Mouse (Mus musculus) megakaryocyte, embryonic 14.5 days (primary cell): ENCODE data around the gene Magi2.

Source experiments
- FLI1 ChIP-seq: IDR thresholded peaks from 2 replicates; pipeline ENCODE4 v1.6.1; 2012; ENCODE audit warnings: low read length, inconsistent platforms, mixed read lengths
- GATA1 ChIP-seq: IDR thresholded peaks from 3 replicates; pipeline ENCODE4 v1.6.1; 2012; ENCODE audit warnings: mixed read lengths, low read length, inconsistent platforms, borderline replicate concordance

DNA sequence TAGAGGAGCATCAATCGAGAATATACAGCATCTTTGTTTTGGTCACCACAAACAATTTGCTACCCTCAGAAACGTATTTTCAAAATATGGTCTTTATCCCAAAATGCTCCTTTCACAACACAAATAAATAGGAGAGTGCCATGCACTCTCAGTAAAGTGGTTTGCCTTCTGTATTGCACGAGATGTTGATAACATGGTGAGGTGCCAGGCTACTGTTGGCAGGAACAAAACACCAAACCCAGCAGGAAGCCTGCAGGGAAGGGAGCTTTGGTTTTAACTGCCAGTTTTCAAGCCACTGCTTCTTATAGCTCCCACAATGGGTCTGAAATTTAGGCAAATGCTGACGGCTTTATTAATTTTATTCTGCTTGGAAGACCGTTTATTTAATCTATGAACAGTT lies 1131.6 kb downstream of the Magi2 start:
- TF ChIP-seq GATA1 (no peak), FLI1 (no peak)
